Mouse (Mus musculus): ENCODE data around the gene Dapk1.
A peak's percentile ranks its signal among the peaks of the same experiment; 100 is the strongest.

The Dapk1 gene

GRCm38 (mm10) chr13:60616036-60616435 is 14.3 kb downstream of the Dapk1 start:
- DNase-seq: no peak

GRCm38 (mm10) chr13:60618287-60618686 is 16.5 kb downstream of the Dapk1 start:
- no peak for DNase-seq

- peak; percentile 36 to 58 for DNase-seq
Measured at GRCm38 (mm10) chr13:60619723-60620122, 18.0 kb downstream of the Dapk1 start.

DNA sequence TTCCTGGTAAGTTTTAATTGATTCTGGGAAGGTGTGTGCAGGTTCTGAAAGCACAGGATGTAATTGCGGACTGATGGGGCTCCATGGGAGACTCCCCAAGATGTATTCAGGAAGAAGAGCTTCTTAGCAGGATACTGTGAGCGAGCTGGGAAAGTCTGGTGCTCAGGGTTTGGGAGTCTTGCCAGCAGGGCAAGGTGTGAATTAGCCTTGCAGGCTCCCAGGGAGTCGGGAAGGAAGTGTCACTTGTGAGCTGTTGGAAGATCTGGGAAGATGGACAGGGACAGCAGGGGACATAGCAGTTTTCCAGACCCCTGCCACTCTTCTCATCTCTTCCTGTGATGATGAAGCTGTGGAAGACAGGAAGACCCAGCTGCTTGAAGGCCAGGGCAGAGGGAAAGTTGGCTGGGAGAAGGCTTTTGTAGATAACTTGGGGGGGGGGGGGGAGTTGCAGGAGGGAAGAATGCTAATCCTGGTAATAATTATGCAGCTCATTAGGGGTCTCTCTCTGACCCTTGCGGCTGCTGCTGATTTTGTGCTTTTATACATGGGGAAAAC is 19.7 kb downstream of the Dapk1 start:
- no peak for DNase-seq

GRCm38 (mm10) chr13:60625581-60625980 is 23.8 kb downstream of the Dapk1 start:
- no peak for DNase-seq

GRCm38 (mm10) chr13:60627843-60628656 is 26.3 kb downstream of the Dapk1 start:
- peak in 1 of 2 experiments; percentile 30 for DNase-seq

GRCm38 (mm10) chr13:60628657-60628950 is 26.9 kb downstream of the Dapk1 start:
- no peak for DNase-seq

DNA sequence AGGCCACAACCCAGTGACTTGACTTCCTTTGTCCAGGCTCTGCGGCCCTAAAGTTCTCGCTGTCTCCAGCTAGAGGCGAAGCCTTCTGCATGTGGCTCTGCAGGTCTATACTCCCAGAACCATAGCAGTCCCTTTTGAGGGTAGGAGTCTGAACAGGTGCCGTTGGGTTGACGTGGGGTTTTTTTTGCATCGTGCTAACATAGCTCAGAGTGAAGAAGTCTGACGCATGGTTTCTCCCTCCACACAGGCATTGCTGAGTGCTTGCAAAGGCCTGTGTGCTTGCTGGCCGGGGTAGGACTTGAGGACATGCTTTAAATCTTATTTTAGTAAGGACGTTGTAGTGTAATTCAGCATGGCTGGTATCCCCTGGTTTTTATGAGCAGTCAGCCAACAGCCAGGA is 27.7 kb downstream of the Dapk1 start:
- no peak for DNase-seq

DNA sequence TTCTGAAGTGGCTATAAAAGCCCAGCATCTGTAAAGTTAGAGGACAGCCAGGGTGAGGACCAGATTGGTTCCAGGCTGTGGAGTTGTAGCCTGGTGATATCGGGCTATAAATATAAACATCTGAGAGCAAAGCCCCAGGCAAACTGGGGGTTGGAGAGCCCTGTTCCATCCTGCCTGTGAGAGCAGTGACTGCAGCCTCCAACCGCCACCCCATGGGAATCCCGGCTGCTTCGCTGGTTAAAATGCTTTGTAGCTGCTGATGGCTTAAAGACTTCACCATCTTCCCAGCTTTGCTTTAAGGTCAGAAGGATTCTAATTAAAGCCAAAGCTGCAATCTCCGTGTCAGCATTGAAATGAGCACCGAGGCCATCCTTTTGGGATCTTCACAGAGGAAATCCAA is 32.2 kb downstream of the Dapk1 start:
- no peak for DNase-seq

DNA sequence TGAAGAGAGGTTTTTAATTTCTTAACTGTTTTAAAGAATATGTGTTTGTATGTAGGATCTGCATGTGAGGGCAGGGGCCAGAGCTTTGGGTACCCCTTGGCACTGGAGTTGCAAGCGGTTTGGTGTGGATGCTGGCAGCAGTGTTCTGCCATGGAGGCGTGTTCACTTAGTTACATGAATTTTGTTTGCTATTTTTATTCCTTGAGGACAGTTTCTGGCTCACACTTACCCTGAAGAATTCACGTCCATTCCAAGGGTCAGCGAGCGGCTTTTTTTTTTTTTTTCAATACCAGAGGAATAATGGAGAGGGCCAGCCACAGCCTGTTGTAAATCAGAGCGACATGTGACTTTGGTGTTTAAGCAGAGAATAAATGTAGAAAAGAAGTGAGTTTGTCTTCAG is 33.9 kb downstream of the Dapk1 start:
- no peak for DNase-seq

DNA sequence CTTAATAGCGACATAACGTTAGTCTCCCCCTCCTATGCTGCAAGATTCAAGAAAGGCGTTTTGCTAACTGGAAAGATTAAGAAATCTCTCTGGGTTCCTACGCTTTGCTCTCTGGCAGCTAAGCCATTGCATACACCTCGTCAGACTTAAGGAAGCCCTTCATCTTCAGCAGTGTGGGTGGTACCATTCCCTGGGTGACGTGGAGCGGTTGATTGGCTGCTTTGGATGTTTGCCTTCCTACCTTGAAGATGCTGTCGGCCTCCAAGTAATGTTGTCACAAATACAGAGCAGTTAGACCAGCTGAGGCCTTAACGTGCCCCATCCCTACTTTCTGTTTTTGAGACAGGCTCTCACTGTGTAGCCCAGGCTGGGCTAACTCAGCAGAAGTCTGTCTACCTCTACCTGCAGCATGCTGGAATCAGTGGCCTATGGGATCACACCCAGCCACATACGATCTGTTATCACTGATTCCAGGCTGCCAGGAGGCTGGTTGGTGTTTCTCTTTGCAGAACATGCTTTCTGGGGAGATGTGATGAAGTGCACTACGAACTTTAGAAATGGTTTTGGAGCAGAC is 37.8 kb downstream of the Dapk1 start:
- DNase-seq: no peak

GRCm38 (mm10) chr13:60640420-60640819 is 38.7 kb downstream of the Dapk1 start:
- no peak for DNase-seq

DNA sequence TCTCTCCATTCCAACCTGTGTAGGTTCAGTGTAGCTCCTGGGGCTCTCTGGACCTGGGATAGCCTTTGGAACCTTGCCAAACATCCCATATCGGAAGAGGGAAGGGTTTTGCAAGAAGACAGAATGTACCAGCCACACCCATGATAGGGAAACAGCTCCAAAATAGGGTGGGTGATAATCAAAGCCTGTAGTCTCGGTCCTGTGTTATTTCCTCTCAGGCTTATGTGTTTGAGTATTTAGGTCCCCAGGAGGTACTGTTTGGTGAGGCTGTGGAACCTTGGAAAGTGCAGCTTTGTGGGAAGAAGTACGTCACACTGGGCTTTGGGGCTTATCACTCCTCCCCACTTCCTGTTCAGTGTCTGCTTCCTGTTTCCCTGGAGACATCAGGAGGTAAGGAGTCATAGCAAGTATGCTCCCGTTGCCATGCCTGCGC is 42.7 kb downstream of the Dapk1 start:
- peak; percentile 42 to 68 for DNase-seq

DNA sequence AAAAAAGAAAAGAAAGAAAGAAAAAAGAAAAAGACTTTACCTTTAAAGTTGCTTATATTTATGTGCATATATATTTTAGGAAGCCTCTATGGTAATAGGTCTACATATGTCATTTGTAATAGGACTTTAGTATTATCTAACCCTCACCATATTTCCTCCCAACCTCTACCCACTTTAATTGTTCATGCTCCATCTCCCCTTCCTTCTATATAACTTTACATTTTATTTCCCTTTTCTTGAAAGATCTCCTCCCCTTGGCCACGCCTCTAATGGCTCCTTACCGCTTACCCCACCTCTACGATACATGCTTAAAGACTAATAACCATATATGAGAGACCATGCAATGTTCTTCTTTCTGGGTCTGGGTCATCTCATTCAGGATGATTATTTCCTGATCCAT is 45.0 kb downstream of the Dapk1 start:
- no peak for DNase-seq

GRCm38 (mm10) chr13:60648350-60648749 is 46.6 kb downstream of the Dapk1 start:
- peak; percentile 46 to 63 for DNase-seq

- no peak for DNase-seq
Measured at GRCm38 (mm10) chr13:60650000-60650399, 48.3 kb downstream of the Dapk1 start.

DNA sequence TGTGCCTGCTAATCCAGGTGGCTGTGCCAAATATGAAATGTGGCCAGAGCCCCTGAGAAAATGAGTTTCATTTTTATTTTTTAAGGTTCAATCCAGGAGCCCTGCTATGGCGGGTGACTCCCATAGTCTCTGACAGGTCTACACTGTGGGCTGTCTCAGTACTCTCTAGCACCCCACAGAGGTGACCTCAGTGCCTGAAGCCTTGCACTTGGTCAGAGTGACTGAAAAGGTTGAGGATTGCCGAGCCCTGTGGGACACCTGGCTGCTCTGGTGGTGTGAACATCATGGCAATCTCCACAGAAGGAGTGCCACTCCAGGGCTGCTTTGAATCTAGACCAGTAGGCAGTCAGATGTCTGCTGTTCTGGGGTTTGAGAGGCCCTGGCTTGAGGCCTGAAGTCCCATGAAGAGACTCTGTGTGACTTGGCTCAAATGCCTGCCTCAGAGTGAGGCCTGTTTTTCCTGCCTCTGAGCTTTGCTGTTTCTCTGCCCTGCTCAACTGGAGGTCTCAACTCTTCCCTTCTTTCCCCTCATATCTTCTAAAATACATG is 52.3 kb downstream of the Dapk1 start:
- DNase-seq: peak; percentile 70

DNA sequence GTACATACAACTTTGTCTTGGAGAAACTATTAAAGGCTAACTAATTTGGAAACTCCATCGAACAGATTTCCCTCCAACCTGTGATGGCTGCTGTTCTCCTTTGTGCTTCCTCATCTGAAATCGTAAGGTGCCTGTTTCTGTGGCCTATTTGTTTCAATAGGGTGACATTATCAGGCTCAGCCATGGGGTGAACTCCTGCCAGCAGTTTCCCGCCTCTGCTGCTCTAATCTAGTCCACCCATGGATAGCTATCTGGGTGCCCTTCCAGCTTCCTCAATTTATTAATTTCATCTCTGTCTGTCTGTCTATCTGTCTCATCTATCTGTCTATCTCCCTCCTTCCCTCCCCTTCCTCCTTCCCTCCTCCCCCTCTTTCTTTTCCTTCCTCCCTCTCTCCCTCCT is 53.5 kb downstream of the Dapk1 start:
- DNase-seq: no peak

DNA sequence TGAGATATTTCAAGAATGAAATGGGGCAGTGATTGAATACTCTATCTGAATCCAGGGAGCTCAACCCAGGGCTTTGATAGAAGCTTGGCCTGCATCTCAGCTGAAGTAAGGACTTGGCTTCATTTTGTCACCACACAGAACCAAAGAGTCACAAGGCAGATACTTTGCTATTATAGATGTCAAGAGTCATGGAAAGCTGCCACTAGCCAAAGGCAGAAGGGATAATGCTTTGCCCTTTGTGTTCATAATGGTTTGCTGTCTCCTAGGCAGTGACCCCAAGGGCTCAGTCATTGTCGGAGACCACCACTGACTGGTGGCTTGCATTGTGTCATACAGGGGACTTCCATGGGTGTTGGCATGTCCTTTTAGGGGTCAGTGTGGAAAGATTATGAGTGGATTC is 57.9 kb downstream of the Dapk1 start:
- DNase-seq: no peak

GRCm38 (mm10) chr13:60660056-60660455 is 58.3 kb downstream of the Dapk1 start:
- DNase-seq: peak in 1 of 2 experiments; percentile 63

DNA sequence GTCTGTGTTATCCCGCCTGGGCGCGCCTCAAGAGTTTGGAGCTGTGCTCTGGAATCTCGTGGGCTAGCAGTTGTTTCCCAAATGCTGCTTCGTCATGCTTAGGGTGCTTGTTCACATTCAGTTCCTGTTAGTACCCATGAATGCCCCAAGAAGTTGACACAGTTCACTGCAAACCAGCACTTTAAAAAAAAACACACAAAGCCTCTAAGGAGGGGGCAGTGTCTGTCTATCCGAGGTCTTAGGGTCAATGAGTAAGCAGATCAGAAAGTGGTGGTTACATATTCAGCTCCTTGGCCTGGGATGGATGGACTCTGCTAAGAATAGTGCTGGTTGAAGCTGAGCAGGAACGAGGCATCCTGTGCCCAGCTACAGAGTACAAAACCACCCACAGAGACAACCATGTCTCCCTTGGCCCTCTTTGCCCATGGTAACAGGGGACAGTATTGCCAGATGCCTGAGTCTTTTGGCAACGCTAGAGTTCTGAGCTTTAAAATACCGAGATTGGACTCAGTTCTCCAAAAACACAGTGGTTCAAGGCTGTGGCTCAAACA is 59.0 kb downstream of the Dapk1 start:
- DNase-seq: peak in 1 of 2 experiments; percentile 46

GRCm38 (mm10) chr13:60662493-60663177 is 60.9 kb downstream of the Dapk1 start:
- peak; percentile 65 to 82 for DNase-seq

DNA sequence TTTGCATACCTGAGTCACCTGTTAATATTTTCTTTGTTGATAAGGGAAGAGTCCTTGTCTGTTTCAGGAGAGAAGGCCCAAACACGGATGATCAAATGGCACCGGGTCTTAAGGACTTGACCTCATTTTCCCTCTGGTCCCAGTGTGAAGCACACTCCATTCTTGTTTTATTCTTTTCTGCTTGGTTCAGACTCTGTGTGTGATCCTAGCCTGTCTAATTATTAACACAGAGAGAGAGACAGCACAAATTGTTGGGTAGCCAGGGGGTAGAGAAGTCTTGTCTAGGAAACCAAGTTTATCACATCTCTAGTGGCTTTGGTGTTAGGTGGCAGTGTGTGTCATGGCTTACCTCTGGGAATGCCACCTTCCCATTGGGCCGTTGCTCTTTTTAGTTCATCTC is 62.3 kb downstream of the Dapk1 start:
- DNase-seq: no peak

Measured in lung, adult 18-20 months (tissue).